Mouse (Mus musculus): ENCODE measurements around the gene Txnip.

The Txnip gene

DNA sequence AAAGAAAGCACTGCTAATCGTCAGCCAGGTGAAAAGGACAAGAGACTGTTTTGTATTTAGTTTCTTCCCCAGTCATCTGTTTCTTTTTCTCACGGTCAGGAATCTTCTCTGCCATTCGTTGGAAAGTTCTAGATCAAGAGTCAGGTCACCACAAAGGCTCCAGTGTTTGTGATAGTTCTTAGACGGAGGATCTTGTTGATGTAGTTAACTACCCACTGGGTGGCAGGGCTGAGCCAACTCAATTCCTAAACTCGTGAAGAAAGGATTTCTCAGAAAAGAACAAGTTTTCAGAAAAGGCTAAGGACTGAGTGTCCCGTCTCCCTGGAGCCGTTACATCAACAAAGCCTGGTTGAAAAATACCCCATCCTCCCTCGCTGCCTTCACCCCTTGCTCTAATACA is 6.6 kb upstream of the Txnip start:
- peak; percentile 79 for DNase-seq (ENCODE audit: low read depth, low spot score)

DNA sequence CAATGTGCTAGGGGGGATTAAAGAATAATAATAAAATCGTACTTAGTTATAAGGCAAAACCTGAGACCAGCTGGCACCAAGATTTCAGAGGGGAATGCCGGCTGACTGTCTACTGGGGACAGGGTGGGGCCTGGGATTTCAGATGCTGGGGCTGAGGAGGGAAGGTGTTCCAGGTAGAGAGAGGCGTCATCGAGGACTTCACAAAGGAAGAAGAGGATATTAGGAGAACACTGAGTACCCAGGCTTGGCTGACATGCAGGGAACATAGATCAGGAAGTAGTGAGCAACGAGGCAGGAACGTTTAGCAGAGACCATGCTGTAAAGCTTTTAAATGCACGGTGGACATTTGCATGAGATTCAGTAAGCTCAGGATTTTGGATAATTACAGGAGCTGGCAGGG is 5.9 kb upstream of the Txnip start:
- no peak for DNase-seq (ENCODE audit: low read depth, low spot score)

DNA sequence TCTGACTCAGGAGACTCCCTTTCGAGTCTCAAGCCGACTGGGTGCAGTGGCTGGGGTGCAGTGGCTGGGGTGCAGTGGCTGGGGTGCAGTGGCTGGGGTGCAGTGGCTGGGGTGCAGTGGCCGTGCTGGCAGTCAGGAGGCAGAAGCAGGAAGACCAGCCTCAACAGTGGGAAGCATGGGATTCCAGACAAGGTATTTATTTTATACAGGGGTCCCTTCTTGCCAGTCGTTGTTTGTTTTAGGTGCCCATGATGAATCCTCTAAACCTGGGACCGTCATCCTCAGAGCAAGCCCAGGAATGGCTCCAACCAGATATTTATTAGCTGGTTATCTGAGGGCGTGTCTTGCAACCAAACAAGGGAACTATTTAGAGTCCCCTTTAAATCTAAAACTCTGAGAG is 4.2 kb upstream of the Txnip start:
- no peak for DNase-seq (ENCODE audit: low read depth, low spot score)

DNA sequence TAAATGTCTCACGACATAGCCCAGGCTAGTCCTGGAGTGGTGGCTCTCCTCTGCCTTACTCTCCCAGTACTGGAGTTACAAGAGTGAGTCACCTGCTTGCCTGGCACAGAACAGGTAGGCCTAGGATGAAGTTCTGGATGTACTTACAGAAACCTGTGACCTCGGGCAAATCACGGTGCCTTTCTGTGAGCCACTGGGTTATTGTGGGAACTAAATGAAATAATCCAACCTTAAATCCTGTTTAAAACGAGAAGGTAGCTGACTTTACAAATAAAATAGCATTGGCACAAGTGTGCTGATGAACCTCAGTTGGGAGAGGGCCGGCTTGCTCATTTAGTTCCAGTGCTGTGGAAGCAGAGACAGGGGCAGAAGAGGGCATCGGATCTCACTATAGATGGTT is 3.5 kb upstream of the Txnip start:
- no peak for DNase-seq (ENCODE audit: low read depth, low spot score)

DNA sequence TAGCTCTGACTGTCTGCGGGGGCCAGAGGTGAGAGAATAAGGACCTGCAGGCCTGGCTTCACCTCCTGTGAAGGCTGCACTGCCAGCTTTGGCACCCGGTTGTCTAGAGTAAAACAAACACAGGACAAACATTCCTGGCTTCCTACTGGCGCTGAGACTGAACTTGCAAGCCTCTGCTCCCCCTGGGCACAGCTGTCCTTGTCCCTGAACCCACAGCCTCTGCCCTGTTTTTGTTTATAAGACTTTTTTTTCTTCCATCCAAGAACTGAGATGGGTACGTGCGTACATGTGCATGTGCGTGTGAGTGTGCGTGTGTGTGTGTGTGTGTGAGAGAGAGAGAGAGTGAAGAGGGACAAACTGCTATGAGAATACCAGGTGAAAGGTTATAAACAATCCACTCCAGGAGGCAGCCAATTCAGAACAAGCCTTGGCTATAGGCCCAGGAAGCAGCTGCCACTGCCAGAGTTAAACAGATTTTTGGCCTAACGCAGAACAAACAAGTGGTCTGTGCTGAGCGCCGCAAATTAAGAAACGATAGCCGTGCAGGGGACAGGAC is 2.6 kb upstream of the Txnip start:
- DNase-seq (ENCODE audit: low read depth, low spot score): peak; percentile 59

DNA sequence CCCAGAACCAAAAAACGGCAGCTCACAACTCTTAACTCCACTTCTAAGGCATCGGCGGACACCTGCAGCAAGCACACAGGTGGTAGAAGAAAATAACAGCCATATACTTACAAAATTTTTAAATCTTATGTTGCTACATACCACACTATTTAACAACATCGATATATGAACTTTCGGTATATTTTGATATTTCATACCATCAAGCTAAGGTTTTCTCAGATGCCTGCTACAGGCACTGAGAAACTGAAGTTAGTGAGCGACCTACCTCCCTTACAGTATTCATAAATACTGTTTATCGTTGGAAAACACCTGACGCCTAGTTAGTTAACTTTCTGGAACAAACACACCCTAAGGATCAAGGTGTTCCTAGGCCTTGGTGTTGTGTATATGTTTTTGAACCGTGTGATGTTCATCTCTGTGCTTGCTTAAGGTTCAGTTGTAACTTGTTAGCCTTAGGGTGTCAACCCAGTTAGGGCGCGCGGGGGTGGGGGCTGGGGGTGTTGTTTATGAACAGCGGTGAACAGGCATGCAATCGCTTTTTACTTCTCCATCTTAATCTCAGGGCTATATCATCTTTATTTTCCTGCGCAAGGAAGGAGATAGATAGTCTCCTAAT is 1.6 kb upstream of the Txnip start:
- no peak for DNase-seq (ENCODE audit: low read depth, low spot score)

DNA sequence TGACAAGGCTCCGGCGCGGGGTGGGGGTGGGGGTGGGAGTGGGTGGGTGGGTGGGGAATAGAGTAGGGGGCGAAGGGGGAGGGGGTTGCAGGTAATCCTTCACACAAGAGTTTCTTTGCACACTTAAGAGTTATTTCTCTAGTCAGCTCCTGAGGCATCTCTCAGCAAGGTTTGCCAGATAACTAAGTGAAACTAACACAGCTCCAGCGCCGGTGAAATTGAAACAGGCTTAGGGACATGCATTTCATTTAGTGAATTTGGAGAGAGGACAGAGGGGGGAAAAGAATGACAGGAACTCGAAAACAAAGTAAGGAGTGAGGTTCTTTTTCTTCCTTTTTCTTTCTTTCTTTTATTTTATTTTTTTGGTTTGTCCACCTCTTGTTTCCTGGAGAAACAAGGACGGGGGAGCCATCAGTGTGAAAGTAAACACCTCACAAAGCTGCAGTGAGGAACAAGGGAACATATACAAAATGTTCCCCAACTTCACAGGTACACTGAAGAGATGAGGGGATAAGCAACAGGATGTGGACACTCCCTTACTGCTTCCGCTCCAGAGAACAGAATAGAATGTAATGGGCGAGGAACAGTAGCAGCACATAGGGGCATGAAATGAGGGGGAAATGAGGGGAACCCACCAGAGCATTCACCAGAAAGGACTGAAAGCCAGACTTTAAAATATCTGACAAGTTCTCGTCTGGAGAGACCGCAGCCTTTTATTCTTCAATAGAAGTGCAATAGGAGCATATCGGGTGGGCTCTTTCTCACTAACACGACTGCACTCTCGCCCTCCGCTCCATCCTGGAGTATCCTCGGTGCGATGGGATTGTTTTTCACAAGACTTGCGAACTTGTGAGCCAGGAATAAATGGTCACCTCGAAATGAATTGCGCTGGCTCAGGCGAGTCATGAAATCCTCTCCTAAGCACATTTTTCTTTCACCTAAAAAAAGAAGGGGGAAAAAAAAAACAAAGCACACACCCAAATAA is 814 bp upstream of the Txnip start:
- DNase-seq (ENCODE audit: low read depth, low spot score): no peak

DNA sequence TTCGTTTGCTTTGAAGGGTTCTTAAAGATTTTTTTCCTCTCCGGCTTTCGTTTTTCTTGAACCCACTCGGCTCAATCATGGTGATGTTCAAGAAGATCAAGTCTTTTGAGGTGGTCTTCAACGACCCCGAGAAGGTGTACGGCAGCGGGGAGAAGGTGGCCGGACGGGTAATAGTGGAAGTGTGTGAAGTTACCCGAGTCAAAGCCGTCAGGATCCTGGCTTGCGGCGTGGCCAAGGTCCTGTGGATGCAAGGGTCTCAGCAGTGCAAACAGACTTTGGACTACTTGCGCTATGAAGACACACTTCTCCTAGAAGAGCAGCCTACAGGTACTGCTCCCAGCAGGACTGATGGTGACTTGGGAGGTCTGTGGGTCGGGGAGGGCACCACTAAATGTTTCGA is 402 bp downstream of the Txnip start:
- no peak for DNase-seq (ENCODE audit: low read depth, low spot score)

DNA sequence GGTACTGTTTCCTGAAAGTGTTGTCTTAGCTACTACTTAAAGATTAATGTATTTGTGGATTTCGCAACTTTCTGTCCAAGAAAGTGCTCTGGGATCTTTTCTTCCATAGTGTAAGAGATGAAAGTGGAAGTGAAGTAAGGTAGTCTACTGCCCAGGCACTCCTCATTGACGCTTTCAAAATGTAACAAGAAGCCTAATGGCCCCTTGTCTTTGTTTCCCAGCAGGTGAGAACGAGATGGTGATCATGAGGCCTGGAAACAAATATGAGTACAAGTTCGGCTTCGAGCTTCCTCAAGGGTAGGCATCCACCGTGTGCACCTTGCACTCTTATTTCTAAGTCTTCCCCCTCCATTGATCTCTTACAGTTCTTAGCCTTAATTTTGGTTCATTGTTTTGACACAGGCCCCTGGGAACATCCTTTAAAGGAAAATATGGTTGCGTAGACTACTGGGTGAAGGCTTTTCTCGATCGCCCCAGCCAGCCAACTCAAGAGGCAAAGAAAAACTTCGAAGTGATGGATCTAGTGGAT is 975 bp downstream of the Txnip start:
- no peak for DNase-seq (ENCODE audit: low read depth, low spot score)

DNA sequence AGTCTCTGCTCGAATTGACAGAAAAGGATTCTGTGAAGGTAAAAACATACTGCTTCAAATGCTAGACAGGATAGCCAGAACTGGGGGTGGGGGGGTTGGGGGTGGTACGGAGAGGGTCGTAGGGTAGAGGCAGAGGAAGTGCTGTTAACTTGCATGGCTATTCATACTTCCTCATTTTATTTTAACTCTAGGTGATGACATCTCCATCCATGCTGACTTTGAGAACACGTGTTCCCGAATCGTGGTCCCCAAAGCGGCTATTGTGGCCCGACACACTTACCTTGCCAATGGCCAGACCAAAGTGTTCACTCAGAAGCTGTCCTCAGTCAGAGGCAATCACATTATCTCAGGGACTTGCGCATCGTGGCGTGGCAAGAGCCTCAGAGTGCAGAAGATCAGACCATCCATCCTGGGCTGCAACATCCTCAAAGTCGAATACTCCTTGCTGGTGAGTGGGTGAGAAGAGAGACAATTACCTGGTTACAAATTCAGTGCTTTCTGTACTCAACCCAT is 1.7 kb downstream of the Txnip start:
- no peak for DNase-seq (ENCODE audit: low read depth, low spot score)

DNA sequence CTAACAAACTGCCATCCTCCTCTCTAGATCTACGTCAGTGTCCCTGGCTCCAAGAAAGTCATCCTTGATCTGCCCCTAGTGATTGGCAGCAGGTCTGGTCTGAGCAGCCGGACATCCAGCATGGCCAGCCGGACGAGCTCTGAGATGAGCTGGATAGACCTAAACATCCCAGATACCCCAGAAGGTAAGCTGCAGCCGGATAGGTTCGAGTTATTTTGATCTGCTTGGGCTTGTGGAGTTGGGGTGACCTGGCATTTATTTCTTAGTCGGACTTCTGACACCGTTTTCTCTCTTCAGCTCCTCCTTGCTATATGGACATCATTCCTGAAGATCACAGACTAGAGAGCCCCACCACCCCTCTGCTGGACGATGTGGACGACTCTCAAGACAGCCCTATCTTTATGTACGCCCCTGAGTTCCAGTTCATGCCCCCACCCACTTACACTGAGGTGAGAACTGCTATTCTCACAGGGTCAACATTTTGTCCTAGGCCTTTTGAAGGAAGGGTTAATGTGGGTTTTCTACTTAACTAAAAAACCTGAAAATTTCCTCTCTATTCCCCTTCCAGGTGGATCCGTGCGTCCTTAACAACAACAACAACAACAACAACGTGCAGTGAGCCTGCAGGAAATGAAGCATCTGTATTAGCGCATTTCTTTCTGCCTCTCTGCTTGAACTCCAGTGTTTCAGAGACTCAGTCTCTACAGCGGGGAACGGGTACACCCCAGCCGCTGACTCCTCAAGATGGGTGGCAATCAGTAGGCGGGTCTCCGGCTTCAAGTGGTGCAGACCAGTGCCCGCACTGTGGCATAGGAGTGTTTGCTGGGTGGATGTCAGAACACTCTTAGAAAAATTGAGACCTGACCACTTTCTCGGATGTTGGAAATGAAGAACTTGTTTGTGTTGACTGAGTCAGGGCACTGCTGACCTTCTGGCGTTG is 2.4 kb downstream of the Txnip start:
- DNase-seq (ENCODE audit: low read depth, low spot score): no peak

DNA sequence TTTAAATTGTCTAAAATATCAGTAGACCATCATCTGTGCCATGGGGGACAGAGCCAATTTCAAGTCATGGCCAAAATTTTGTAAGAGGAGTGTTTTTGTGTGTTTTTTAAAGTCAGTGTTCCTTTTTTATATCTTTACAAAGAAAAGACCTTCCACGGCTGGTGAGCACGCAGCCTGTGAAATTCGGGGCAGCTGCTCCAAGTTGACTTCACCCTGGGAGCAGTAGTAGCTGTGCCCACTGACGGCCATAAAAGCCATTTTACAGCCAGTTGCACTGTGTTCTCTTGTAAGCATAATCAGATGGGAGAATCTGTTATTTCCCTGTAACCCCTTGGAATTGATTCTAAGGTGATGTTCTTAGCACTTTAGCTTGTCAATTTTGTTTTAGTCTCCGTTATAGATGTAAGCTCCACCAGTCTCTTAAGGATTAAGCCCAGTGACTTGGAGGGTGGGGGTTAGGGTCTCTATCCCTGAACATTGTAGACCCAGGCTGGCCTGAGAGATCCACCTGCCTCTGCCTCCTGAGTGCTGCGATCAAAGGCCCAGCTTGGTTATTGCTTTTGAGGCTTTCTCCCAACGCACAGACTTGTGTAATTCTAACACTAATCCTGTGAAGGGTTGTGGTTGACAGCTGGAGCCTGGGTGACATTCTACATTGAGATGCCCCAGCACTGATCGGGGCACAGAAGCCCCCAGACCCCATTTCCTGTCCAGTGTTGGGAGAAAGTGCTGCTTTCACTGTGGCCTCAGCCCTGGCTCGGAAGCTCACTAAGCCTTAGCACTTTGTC is 3.3 kb downstream of the Txnip start:
- DNase-seq (ENCODE audit: low read depth, low spot score): no peak

DNA sequence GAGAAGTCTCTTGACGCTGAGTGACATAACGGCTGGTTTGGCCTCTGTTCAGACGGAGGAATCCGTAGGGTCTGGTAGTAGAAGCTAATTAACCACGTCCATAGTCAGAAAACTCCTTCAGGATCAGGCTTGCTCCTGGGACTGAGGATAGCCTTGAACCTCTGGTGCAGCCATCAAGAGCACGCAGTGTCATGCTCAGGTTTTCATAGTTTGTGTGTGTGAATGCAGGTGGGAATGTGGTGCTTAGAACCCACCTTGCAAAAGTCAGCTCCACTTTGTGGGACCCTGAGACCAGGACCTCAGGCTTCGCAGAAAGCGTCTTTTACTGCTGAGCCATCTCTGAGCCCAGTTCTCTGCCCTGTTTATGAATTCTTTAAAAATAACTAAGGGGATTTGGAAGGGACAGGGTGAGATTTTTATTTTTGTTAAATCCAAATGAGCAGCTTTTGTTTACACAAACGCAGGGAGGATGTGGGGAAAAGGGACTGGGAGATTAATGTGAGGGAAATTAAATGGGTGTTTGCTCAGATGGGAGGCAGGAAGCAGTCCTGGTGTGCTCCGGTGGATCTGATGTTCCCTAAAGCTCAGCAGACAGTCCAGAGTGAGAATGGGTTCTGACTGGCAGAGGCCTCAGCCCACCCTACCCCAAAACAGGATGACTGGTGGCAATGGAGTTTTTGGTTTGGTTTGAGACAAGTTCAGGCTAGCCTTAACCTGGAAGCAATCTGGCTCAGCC is 4.4 kb downstream of the Txnip start:
- DNase-seq (ENCODE audit: low read depth, low spot score): no peak

DNA sequence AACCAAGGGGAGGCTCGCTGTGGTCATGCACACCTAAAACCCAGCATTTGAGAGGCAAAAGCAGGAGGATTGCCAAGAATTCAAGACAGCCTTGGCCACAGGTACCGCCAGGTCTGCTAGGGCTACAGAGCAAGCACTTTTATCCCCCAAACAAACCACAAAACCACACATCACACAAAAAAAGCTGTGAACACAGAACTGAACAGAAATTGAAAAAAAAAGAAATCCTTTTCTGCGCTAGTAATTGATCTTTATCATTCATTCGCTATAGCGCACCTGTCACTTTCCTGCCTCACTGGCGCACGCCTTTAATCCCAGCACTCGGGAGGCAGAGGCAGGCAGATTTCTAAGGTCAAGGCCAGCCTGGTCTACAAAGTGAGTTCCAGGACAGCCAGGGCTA is 5.5 kb downstream of the Txnip start:
- DNase-seq (ENCODE audit: low read depth, low spot score): no peak

DNA sequence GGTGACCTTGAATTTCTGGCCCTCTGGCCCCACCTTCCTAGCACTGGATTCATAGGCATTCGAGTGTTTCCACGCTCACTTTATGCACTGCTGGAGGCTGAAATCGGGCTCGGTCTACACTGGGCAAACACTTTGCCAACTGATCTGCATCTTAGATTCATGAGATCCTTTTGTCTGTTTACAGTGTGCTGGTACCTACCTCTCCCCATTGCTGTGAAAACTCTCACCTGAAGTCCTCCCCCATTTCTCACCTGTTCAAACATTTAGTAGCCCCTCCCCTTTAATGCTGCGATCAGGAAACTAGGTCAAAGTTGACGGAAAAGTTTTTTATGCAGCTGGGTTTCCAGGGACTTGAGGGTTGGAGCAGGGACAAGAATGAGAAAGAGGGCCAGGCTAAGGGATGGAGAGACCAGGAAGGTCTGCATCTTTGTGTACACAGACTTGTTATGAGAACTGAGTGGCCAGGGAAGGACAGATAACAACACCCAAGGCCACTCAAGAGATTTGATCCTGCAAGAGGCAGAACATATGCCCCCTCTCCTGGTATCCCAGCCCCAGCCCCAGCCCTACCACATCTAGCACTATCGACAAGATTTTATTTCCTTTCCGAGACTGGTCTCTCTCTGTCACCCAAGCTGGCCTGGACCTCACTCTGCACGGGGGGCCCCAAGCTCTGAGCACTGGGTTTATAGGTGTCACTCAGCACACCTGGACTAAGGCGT is 6.3 kb downstream of the Txnip start:
- no peak for DNase-seq (ENCODE audit: low read depth, low spot score)

DNA sequence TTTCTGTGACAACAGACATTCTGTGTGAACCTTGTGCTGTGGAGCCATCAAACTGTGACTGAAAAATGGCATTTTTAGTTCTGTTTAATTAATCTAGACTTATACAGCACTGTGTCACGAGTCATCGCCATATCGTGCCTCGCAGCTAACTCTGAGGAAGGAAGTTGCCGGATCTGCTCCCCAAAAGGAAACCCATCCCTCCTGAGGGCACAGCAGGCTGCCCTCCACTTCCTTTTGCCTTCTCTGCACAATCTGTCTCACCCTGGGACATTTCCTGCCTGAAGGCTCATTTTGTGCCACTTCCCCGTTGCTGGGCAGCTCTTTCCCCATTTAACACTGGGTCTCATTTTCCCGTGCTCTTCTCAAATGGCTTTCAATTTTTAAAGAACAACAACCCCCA is 6.9 kb downstream of the Txnip start:
- DNase-seq (ENCODE audit: low read depth, low spot score): peak; percentile 37

DNA sequence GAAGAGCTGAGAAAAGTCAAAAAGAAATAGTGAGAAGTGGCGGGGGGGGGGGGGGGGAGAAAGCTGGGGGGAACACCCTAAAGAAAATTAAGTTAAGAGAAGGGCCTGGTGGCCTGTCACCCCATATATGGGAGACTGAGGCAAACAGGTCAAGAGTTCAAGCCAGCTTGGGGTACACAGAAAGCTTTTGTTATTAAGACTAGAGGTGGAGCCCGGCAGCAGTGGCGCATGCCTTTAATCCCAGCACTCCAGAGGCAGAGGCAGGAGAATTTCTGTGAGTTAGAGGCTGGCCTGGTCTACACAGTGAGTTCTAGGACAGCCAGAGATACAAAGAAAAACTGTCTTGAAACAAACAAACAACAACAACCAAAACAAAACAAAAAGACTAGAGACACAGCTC is 7.3 kb downstream of the Txnip start:
- no peak for DNase-seq (ENCODE audit: low read depth, low spot score)

DNA sequence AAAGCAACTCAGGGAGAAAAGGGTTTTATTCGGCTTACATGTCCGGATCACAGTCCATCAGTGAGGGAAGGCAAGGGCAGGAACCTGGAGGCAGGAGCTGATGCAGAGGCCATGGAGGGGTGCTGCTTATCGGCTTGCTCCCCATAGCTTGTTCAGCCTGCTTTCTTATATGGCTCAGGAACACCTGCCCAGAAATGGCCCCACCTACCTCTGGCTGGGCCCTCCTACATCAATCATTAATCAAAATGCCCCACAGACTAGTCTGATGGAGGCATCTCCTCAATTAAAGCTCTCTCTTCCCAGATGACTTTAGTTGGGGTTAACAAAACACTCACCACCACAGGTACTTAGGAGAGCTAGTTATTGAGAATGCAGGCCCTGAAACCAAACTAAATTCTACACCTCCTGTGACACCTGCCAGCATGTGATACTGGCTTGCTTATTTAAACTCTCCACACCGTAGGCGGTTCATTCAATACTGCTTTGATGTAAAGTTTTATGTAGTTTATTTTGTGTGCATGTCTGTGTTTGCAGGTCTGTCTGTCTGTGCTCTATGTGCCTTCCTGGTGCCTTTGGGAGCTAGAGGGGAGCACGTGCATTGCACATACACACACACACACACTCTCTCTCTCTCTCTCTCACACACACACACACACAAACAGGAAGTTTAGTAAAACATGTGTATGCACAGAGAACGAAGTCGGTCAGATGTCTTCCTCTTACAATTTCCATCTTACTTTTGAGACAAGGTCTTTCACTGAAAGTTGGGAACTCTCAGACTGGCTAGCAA is 9.1 kb downstream of the Txnip start:
- no peak for DNase-seq (ENCODE audit: low read depth, low spot score)
